Mouse (Mus musculus): ENCODE data around the gene Synpo2.

Synpo2 gene

GRCm38 (mm10) chr3:123085871-123086501 lies 150.0 kb downstream of the Synpo2 start:
- no peak for DNase-seq

DNA sequence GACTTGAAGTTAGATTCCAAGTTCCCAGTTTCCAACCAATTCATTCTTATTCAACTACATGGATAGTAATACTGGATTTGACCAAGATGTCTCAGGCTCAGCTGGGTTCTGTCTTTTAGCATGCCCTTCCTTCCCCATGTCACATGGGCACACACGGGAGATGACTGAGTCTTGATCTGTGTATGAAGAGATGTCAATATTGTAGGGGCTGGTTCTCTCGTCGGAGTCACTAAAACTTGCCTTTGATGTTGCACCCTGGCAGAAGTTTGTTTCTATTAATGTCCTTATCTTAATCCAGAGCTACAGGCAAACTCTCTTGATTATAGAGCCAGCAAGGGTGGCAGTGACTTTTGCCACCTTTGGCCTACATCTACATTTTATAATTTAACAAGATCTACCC lies 154.3 kb downstream of the Synpo2 start:
- DNase-seq = no peak

GRCm38 (mm10) chr3:123080943-123081342 lies 155.0 kb downstream of the Synpo2 start:
- DNase-seq = no peak

- no peak for DNase-seq
These were observed 155.8 kb downstream of the Synpo2 start for GRCm38 (mm10) chr3:123080017-123080725.

GRCm38 (mm10) chr3:123075759-123076158 lies 160.2 kb downstream of the Synpo2 start:
- DNase-seq = no peak

GRCm38 (mm10) chr3:123075034-123075433 lies 160.9 kb downstream of the Synpo2 start:
- DNase-seq = no peak

DNA sequence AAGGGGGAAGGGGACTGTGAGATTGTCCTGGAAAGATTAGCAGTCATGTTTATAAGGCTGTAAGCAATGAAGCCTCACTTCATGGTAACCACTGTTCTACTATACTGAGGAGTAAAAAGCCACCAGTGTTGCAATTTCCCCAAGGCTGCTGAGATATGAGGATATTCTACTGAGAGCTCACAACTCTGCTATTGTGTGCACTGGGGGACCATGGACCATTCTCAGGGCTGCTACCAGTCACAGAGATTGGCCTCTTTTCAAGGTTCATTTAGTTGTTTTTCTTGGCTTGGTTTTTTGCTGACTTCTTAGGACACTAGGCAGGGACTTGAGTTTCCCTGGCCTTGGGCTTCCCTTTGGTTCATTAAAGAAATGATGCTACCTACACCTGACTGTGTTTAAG lies 162.6 kb downstream of the Synpo2 start:
- DNase-seq = no peak

DNA sequence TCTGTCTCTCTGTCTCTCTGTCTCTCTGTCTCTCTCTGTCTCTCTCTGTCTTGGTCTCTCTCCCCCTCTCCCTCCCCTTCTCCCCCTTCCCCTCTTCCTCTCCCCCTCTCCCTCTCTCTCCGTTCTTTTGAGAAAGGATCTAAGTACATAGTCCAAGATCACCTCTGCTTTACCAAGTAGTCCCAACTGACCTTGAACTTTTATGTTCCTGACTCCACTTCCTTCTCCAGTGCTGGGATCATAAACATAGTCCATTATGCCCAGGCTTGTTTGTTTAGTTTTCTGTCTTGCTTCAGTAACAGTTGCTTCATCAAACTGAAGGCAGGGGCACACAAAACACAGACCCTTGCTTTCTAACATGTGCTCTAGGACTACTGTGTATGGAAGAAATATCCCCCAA lies 163.5 kb downstream of the Synpo2 start:
- DNase-seq = no peak

DNA sequence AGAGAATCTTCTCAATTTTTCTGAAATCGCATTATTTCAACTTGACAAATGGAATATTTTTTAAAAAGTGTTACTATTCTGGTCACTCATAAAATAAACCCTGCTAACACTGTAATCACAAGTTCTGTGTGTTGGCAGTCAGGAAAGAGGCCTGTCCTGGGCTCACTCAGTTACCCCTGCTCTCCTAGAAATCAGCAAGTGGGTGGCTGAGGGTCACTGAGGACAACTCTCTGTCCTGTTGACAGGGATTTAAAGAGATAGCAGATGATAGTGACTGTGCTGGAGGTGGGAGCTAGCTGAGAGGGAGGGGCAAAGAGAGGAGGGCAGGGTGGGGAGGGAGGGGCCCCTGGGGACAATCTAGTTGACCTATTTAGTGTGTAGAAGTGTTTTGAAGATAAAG lies 165.0 kb downstream of the Synpo2 start:
- no peak for DNase-seq

- no peak for DNase-seq
These were observed 169.1 kb downstream of the Synpo2 start for GRCm38 (mm10) chr3:123066836-123067235.

GRCm38 (mm10) chr3:123065466-123065865 lies 170.5 kb downstream of the Synpo2 start:
- DNase-seq = no peak

- no peak for DNase-seq
These were observed 171.8 kb downstream of the Synpo2 start for GRCm38 (mm10) chr3:123064186-123064585.

DNA sequence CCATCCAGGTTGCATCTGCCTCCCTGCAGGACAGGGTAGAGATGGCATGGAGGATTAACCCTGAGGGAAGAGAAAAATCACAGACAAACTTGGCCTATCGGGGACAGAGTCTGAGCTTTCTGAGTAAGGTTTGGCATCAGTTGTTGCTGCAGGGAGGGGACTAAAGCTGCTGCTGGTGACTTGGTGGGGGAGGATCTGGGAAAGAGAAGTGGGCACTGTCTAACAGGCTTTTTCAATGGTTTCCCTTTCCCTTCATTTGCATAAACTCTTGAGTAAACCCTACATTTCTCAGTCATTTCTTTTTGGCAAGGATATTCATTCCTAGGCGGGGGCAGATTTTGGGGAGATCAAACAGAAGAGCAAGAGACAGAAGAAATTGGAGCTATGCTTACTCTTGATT lies 174.0 kb downstream of the Synpo2 start:
- no peak for DNase-seq

DNA sequence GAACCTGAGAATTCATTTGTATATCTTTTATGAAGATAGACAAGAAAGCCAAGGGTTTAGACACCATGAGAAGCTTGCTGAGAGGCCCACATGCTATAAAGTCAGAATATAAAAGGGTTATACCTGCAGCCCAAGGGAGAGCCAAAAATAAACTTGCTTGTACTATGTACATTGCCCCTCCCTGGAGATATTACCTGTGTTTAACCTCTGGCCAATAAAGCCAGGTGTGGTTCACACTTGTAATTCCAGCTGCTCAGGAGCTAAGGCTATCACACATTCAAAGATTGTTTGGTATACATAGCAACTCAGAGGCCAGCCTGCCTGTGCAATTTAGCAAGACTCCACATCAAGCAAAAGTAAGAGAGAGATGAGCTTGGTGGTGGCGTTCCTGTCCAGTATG lies 177.1 kb downstream of the Synpo2 start:
- DNase-seq = no peak

GRCm38 (mm10) chr3:123054178-123054577 lies 181.8 kb downstream of the Synpo2 start:
- DNase-seq = no peak

- DNase-seq = no peak
These were observed 182.6 kb downstream of the Synpo2 start for GRCm38 (mm10) chr3:123053192-123053938.

DNA sequence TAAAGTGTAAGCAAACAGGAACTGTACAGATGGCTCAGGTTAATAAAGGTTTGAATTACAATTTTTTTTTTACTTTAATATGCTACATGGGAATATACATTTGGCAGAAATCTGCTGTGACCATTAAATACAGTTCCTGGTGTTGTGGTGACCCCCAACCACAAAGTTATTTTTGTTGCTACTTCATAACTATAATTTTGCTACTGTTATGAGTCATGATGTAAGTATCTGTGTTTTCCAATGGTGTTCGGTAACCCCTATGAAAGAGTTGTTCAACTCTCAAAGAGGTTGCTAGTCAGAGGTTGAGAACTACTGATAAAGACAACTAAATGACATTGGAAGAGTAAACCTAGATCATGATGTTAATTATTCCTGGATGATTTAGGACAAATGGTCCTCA lies 193.6 kb downstream of the Synpo2 start:
- no peak for DNase-seq

GRCm38 (mm10) chr3:123034752-123035151 lies 201.2 kb downstream of the Synpo2 start, which contains the start of gene Myoz2:
Myoz2 (minus strand) TSS chr3:123035015.
- no peak for DNase-seq

DNA sequence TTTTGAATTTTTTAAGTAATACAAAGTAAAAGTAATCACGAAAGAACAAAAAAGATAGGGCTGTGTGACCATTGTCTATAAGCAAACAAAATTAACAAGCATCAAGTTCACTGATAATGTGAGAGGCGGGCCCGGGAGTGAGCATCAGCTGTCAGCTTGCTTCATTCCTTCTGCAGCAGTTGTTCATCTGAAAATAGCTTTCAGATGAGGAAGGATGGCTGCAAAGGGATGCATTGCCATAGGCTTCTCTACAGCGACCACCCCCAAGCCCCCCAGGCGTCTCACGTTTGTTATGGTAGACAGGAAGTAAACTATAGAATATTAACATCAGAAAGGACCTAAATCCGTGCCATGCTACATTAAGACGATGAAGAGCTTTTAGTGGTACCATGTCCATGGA lies 202.1 kb downstream of the Synpo2 start:
- no peak for DNase-seq
